Mouse (Mus musculus) adrenal gland, postnatal 36 days (tissue): ENCODE measurements at regions not wholly inside any gene's neighbourhood (a gene's known extent, or its start where the extent isn't known, plus 50 kb on each side); places are given as distances from the start of the nearest gene placed in this dataset.

Experiments
- DNase-seq, 2 experiments: peaks; one replicate each; pipeline ENCODE4 v3.0.0; 2021; ENCODE audit warnings: mixed read lengths in 1 of 2

DNA sequence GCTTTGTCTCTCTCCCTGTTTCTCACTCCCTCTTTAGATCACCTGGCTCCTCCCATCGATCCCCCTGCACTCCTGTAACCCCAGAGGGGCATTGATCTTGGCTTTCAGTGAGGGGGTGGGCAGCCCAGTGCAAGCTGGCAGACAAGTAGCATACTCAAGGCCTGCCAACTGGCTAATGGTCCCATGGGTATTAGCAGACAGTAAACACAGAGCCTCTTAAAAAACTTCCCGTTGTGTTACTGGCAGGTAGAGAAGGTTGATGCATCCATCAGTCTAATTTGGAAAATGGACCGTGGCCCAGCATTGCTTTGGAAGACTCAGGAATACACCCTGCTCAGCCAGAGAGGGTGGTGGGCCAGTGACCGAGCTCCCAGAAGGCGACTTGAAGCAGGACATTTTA is 145.0 kb downstream of the 9530068E07Rik start:
- DNase-seq: no peak

DNA sequence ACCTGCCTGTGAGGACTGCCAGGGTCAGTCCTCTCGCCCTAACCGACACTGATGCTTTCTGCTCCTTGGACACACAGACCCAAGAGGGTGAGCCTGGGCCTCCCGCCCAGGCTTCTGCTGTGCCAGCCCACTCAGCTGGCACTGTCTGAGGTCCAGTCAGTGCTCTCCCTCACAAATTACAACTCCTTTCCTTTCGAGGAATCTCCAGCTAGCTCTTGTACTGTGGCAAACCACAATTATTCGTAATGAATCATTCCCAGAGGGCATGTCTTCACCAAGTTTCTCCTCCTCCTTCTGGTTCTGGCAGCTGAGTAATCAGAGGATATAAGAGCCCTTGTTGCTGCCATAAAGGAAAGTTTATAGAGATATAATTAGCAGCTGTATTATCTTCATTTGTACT is 155.2 kb downstream of the 9530068E07Rik start:
- peak; percentile 37 to 38 for DNase-seq

DNA sequence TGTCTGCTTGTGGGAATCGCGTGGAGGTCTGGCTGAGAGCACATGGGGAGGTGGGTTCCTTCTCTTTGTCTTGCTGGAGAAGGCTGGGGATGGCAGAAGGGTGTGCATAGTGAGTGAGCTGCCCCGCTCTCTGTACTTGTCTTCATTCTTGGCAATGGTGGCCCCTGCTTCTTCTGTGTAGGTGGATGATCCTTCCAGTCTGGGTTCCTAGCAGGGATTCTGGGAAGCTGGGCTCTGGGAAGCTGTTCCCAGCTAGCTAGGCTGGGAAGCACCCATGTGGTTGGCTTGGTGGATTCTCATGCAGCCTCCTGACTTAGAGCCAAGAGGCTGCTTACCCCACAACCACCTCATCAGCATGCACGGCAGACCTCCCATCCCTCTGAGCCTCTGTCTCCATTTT is 156.6 kb downstream of the 9530068E07Rik start:
- no peak for DNase-seq

DNA sequence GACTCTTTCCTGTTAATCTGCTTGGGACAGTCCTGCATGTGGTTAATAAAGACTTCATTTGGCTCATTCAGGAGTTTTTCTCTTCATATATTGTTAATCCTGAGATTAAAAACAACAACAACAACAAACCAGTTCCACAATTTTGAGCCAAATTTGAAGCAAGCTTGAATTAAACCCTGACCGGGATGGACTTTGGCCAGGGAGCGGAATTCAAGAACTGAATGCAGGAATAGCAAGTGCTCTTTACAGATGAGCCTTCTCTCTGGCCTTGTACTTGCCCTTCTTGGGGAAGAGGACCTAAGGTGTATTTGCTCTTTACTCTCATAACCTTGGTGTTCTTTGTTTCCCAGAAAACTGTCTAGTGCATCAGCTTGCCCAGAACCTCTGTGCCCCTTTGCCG is 161.6 kb downstream of the 9530068E07Rik start:
- no peak for DNase-seq

DNA sequence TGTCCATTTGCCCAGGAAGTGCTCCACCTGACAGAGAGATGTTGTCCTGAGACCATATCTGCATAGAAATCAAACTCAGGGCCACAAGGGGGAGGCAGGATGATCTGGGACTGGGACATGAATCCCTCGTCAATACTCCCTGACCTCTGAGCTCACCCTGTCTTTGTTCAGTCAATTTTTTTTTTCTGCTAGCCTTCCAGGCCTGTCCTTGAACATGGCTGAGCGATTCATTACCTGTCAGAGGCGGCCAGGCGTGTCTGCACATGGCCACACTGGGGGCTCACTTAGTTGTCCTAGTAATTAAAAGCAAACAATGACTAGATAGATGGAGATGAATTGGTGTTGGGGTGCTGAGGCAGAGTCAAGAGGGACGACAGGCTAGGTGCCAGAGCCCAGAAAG is 162.6 kb downstream of the 9530068E07Rik start:
- DNase-seq: peak; percentile 32 to 45

DNA sequence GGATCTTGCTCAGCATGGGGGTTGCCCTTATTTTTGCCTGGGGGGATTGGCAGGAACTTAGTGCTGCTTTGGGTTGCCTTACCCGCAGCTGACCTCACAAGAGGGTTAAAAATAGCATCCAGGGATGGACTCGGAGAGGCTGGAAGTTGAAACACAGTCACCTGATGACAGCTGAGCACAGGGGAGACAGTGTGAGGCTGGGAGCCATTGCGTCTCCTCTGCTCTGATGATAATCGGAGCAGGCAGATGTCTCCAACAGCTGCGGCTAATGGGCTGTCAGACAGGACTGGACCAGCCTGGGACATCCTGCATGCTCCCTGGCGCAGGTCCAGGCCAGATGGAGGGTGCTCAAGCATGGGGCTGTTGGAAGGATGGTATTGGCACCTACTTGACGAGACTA is 165.1 kb downstream of the 9530068E07Rik start:
- DNase-seq: no peak

DNA sequence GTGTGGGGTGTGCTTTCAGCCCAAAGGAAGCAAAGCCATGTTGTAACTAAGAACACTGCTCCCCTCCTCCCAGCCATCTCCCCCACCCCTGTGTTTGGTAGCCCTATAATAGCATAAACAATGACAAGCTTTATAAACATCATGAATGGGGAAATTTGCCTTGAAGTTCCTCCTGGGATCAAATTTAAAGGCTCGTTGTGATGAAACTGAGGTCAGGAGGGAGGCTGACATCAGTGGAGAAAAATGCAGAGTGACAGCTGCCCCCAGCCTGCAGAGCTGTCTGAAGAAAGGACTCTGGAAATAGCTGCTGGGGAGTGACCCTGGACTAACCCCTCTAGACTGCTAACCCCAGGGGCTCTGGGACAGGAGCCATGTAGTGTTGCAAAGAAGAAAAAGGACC is 169.2 kb downstream of the 9530068E07Rik start:
- no peak for DNase-seq

DNA sequence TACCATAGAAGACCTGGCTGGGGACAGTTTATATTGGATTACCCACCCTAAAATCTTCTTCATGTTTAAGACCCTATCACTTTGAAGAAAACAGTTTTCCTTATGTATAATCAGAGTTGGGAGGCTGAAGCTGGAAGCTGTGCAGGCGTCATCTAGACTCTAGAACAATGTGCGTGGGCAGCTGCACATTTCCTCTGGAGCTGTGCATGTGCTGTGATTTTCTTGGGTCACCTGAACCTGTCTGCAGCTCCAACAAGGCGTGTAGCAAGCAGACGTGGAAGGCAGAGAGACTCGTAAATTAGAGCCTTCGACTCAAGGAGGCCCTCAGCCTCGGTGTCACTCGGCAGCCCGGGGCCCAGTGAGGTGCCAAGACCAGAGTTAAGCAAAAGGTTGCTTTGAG is 169.8 kb downstream of the 9530068E07Rik start:
- DNase-seq: no peak

DNA sequence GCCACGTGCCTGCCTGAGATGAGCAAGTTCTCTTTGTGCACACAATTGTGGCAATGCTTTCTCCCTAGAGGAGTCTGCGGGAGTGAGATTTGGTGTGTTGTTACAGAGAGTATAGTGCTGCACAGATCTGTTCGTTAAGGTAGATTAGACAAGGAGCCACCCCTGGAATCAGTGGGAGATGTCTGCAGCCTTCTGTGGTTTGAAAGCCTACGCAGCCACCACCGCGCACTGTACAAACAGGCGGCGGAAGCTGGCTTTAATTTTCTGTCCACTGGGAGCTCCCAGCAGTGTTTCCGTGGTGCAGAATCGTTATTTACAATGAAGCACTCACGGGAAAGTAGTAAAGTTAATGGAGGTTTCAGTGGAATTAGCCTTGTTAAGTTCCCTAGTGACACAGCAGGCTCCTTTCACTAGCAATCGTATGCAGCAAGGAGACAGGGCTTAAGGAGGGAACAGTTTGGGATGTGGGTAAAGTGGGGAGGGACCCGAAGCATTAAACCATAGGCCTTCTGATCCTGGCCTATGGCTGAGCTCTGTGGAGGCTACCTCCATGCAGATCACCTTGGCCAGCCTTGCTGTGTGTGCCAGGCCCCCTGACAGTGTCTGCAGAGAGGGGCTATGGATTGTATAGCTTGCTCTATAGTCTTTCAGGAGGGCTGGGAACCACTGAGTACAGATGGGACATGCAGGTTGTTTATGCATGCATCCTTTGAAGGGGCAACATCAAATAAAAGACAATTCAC is 171.9 kb downstream of the 9530068E07Rik start:
- no peak for DNase-seq

DNA sequence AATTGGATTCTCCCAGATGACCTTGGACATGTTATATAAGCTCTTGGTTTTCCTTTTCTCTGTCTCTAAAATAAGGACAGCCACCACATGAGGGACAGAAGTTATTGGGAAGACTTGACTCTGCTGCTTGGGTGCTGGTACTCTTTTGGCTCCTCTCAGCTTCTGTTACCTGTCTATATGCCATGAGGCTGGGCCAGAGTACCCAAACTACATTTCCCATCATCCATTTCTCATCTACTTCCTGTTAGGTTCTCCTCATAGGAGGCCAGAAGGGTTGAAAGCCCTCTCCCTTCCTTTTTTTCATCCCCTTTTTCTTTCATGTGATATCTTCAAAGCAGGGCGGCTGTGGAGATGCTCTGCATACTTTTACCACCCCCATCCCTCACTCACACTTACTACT is 172.6 kb downstream of the 9530068E07Rik start:
- no peak for DNase-seq

DNA sequence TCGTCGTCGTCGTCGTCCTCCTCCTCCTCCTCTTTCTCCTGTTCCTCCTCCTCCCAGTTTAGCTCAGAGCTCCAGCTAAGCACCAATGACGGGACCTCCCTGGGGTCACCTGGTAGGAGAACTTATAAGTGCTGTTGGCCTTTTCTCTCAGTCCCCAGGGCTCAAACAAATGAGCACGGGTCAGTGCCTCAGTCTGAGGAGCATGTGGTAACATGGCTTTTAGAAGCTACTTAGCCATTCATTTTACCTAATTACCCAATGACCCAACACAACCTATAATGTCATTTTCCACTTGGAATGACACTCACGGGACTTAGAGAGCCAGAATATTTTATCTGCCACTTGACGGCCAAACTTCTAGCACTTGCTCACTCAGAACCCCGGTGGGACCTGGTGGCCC is 173.5 kb downstream of the 9530068E07Rik start:
- no peak for DNase-seq

DNA sequence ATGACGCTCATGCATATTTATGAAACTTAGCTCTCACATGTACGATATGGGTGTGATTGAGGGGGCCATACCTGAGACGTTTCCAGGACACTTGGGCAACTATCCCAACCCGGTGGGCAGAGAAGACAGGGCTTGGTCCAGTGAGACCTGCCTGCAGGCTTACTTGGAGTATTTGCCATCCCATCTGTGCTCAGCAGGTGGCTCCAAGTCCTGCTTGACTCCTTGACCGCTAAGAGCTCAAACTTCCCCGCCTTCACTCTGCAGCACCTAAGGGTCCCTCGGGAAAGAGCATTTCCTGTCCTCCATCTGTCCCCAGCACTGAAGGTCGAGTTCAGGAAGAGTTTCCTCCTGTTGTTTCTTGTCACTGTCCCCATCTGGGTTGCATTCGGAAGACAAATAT is 182.2 kb downstream of the 9530068E07Rik start:
- DNase-seq: no peak

DNA sequence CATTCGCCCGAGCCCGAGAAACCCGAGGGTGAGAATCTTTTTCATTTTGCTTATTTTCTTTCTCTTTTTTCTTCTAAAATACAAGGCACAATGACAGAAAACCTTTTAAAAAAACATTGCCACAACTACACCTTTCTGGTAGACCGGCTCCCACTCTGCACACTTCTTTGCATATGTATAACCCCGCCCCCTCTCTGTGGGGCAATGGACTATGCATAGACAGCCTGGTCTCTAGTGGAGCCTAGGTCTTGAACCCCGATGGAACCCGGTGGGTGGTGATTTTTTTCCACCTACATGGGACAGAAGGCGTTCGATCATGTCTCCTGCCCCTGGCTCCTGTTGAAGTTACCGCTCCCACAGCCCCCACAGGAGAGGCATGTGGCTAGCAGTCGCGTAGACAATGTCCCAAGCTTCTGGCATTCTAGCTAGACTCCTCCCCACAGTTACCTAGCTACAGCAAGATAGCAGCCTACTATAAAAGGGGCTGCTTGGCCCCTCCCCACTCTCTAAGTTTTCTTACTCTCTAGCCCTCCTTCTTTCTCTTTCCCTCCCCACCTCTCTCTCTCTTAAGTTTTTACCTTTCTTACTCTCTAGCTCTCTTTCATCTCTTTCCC is 183.6 kb downstream of the 9530068E07Rik start:
- DNase-seq: no peak

DNA sequence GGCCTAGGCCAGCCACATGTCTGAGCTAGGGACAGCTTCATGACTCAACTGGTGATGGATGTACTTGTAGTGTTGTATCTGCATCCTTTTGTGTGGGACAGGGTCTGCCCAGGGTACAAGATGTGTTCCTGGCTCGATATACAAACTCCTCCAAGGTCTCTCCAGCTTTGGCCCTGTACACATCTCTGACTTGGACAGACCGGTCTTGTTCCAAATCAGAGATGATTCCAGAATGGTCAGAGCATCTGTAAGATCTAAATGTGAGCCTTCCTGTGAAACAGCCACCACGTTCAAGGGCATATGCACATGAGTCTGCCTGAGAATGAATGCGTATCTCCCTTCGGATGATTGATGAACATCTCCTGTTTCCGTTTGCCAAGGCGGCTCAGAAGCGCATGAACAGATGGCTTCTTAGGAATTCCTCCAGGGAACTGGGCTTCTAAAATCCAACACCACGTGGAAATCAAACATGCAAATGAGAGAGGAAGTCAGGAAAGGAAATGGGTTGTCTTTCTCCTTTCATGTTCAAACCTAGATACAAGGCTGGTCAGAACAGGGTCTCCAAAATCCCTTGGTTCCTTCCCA is 172.7 kb upstream of the Fstl4 start:
- peak; percentile 45 to 51 for DNase-seq

DNA sequence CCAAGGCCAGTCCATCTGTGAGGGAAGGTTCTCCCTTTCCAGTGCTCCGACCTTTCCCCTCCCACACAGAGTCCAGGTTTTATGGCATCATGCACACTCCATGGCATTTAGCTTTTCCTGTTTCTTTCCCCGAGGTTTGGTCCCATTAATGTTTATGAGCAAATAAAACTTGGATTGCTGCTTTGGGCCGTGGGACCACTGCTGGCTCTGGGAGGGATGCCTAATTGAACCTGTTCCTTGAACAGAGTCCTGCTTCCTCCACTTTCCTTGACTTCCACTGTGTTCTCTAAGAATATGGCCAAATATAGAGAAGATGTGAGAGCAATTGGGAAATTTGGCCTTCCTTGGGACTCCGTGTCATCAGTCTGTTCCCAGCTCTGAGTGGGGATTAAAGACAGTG is 170.3 kb upstream of the Fstl4 start:
- DNase-seq: no peak

DNA sequence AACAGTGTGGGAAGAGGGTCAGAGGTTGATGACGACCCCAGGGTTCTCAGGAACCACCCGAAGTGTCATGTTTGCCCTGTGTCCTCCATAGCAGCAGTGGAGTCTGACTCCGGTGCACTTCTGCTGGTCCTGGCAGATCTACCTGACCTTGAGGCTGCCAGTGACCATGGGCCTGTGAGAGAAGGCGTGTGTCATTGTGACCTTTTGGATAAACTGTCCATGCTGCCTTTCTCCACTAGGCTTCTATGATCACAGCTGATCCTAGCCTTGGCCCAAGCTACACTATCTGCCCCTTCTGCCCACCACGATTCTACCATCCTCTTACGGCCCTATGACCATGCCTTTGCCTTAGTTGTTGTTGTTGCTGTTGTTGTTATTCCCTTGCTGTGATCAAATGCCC is 163.2 kb upstream of the Fstl4 start:
- DNase-seq: peak; percentile 64 to 79

DNA sequence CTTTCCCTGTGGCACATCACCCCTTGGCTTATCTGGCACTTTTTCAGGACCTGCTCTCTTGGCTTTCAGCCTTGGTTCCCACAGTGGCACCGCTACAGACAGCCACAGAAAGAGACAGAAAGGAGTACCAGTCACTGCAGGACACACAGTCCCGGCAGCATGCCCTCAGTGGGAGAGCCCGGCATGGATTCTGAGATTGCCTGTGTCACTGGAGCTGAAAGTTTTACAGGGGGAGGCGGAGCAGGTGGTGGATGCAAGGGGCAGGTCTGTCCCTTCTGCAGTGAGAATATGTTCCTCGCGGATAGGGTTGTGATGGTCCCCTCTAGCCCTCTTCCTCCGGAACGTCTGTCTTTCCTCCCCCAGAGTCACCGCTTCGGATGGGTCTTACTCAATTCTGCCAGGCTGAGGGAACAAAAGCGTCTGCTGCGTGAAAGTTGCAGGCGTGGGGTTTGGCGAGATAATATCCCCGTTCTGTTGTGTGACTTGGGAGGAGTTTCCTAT is 162.3 kb upstream of the Fstl4 start:
- DNase-seq: peak; percentile 34 to 47

DNA sequence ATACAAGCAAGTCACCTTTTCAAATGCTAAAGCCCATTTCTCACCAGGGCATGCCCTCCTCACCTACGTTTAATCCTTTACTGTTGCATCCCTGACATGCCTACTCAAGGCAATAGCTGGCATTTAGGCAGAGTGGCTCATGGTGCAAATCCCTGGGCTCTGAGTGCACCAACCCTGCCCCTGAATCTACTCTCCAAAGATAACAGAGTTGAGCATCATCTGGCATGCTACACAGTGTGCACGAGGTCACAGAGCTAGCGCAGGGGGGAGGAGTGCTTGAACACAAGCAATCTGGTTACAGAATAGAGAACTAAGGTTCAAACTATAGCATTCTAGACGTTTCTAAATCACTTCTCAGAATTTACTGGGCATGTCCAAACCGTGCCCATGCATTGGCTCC is 161.6 kb upstream of the Fstl4 start:
- peak; percentile 57 to 68 for DNase-seq

DNA sequence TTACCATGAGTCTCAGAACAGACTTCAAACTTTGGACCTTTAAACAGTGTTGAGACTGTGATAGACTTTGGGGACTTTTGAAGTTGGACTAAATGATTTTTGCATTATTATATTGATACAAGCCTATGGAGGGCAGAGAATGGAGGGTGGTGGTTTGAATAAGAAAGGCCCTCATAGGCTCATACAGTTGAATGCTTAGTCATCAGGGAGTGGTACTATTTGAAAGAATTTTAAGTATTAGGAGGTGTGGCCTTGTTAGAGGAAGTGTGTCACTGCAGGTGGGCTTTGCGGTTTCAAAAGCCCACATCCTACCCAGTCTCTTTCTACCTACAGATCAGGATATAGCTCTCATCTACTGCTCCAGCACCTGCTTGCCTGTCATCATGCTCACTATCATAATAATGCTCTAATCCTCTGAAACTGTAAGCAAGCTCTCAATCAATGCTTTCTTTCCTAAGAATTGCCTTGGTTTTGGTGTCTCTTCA is 153.7 kb upstream of the Fstl4 start:
- DNase-seq: no peak

DNA sequence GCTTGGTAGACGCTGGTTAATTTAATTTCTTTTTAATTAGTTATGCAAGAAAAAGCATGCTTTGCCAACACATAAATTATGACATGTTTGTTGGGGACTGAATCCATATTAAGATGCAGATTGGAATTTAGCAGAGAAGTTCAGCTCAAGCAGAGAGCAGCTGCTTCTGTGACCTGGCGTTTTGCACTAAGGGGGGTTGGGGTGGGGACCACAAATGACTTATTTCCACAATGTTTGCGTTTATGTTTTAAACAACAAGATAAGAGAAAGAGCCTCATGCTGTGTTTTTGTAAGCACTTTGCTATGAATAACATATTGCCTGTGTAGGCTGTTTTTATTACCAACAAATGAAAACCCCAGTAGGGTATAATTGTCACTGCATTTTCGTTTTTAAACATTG is 148.8 kb upstream of the Fstl4 start:
- no peak for DNase-seq

DNA sequence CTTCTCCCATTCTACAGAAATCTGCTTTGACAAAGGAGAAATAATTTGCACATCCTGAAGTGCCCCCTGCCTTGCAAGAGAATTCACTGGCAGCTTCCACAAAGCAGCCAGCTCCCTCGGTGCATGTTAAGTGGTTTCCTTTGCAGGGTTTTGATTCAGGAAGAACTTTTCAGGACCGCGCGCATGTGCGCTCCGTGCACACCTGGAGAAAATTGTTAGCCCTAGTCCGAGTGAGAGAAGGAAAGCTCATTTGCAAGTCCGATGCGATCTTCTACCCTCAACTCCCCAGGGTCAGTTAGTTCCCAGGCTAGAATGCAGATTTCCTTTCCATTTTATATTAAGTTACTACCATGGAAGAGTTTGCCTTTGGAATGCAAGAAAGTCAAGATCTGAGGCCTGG is 145.8 kb upstream of the Fstl4 start:
- DNase-seq: no peak

DNA sequence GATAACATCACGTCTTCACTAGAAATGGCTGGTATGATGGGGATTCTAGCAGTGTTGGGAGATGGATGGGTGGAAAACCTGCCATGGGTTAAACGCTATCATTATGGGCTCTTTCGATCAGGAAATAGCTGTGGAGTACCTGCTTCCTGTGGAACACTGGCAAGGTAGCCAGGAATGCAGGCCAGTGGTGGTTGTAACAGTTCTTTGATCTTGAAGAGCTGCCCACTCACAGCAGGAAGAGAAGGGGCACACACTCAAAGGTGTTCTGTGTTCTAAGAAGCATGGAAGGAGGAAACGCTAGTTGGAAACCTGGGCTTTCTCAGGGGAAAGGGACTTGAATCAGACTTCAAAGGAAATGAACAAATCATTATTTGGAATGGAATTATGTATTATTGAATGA is 141.6 kb upstream of the Fstl4 start:
- DNase-seq: no peak

DNA sequence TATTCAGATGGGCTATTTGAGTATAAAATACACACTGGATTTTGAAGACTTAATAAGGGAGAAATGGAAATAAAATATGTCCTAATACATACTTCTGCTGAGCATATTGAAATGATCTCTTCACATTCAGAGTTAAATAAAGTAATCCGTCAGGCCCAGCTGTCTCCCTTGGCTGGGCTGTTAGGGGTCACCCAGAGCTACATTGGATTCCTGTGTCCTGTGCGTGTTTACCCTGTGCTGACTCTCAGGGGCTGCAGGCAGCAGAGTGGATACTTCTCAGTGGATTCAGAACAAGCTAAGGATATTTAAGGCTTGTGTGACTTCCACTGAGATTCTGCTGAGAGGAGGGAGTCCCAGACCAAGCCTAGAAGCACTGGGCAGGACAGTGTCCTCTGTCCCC is 135.6 kb upstream of the Fstl4 start:
- no peak for DNase-seq

DNA sequence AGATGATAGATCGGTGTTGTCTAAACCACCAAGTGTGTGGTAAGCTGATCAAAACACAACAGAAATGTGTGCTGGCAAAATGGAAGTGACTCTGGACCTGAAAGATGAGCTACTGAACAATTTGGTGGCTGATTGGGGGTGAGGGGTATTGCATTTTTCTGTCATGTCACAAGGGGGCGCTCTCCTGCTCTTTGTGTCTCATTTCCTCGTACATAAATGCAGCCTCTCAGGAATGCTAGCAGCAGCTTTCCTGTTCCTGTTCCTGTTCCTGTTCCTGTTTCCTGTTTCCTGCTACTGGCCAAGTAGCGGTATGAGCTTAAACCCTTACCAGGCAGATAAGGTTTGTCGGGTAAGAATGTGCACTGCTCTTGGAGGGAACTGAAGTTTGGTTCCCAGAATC is 134.7 kb upstream of the Fstl4 start:
- DNase-seq: peak in 1 of 2 experiments; percentile 38
